Mouse (Mus musculus) gastrocnemius, adult 2 months (tissue): ENCODE measurements around the gene Sdhb. TPM values are rescaled to one million over a fixed set of nuclear protein-coding genes. Genes with fewer than 3 reads are reported as not detected.

ENCODE experiments used
- DNase-seq: peaks from one replicate; pipeline ENCODE4 v3.0.0; 2022
- H3K27ac ChIP-seq: fragments of 200-600 bp; 2 replicates; pipeline ENCODE4 v1.8.1; 2022; ENCODE audit warnings: mild to moderate bottlenecking
- H3K4me3 ChIP-seq: fragments of 200-600 bp; 2 replicates; pipeline ENCODE4 v1.8.1; 2022; ENCODE audit warnings: mild to moderate bottlenecking, moderate library complexity
- CTCF ChIP-seq: fragments of 200-600 bp; IDR thresholded peaks from 2 replicates; pipeline ENCODE4 v1.8.1; 2022; ENCODE audit warnings: antibody characterized with exemption, mild to moderate bottlenecking, moderate library complexity
- intact Hi-C: fragments of 180-260 bp; cut with DNase I; formaldehyde crosslinking; loops from one replicate; pipeline ENCODE4 v1.15.1; 2025
- total RNA-seq, 2 experiments: library from RNA; stranded (reverse); gene quantifications; 2 replicates each; pipeline ENCODE4 v1.2.3; 2021

The Sdhb gene
- total RNA-seq, 2 experiments from 2014 or later = 483 to 898 TPM

DNA sequence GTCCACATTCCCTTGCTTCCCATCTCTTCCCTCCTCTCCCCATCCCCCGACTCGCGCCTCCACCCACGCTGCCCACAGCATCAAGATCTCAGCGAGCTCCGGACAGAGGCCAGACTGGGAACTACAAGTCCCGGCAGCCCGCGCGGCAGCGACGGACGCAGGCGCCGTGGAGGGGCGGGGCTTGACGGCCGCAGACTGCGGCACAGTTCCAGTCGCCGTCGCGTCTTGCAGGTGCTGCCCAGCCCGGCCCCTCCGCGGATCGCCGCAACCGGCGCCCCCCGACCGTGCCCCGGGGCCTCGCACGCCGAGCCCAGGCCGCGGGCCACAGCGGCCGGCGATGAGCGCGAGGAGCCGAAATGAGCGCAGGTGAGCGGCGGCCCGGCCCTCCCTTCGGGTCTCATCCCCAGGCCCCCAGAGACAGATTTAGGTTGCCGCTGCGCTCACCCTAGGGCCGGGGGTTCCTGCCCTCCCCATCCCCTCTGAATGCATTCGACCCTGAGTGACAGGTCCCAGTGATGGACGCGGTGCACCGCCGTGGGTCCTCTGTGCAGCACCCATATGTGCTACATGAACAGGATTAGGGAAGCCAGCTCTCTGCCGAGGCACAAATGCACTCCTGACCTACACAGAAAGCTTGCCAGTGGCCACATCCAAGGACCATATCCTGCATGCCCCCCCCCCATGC lies 25.9 kb downstream of the Sdhb start, which contains the start of gene Atp13a2:
Gene Atp13a2, plus strand, starts transcription at position 163 of the 685 bp plus-strand sequence.
- intact Hi-C loops = no loop called here
- H3K4me3 ChIP-seq = peak within 1 kb of the TSS; percentile 98
- H3K27ac ChIP-seq = peak within 1 kb of the TSS; percentile 90
- TF ChIP-seq CTCF = no peak
- DNase-seq = peak; percentile 95

DNA sequence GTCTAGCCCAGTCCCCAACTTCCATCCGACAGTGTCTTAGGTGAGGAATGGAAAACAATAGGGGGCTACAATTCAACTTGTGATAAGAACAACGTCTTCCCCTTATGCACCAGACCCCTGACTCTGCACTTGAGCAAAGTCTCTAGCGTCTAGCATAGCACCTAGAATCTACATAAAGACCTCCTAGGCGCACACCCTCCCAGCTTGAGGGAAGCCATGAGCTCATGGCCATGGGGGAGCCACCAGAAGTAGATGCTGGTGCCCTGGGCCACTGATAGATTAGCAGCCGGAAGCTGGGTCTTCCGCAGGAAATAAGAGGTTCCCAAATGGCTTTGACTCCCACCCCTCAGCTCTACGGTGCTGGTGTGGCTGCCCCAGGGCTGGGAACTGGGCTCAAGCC lies 26.5 kb downstream of the Sdhb start:
- DNase-seq = no peak
- H3K27ac ChIP-seq = peak overlapping the region; percentile 90
- peak overlapping the region; percentile 98 for H3K4me3 ChIP-seq
- intact Hi-C loops = no loop called here
- TF ChIP-seq CTCF = no peak

DNA sequence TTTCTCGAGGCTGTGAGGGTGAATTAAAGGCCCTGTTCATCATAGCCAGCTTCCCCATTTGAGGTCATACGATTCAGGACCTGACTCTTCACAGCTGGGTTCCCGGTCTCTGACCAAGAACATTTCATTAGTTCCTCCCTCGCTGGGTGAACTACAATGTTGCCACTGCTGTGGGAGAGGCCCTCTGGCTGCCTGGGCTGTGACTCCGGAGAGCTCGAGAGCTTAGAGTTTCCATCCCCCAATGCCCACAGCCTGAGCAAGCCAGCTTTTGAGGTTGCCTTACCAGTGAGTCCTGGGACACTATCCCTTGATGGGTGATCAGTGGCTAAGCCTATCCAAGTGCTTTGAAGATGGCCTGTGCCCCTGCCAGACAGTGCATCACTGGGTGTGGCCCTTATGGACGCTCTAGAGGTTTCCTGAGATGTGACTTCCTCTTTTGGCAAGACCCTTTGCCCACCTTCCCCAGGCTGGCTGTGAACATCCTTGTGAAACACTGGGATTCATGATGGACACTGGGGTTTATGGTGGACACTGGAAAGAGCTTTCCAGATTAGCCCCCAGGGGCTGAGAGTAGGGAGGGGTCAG lies 27.8 kb downstream of the Sdhb start:
- H3K27ac ChIP-seq = no peak overlapping the region; the same call in 1 of the 2 replicates
- DNase-seq = no peak
- intact Hi-C loops = no loop called here
- no peak for TF ChIP-seq CTCF
- no peak overlapping the region for H3K4me3 ChIP-seq

DNA sequence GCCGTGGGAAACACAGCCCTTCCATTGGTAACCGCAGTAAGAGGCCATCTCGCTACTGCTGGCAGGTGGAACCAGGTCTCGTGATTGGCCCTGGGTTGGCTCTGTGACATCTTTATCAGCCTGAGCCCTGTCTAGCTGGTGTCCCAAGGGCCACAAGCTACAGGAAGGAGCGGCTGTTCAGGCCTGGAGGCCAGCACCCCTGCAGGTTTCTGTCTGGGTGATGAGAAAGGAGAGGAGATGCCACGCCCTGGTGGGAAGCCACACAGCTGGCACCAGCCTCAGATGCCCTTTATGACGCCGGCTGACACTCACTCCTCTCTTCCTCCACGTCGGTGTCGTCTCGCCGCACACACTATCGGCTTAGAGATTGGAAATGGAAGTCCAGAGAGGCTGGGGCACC lies 28.4 kb downstream of the Sdhb start:
- intact Hi-C loops = no loop called here
- Histone ChIP-seq H3K27ac (no peak overlapping the region; the same call in 1 of the 2 replicates), H3K4me3 (no peak overlapping the region)
- no peak for TF ChIP-seq CTCF
- no peak for DNase-seq

DNA sequence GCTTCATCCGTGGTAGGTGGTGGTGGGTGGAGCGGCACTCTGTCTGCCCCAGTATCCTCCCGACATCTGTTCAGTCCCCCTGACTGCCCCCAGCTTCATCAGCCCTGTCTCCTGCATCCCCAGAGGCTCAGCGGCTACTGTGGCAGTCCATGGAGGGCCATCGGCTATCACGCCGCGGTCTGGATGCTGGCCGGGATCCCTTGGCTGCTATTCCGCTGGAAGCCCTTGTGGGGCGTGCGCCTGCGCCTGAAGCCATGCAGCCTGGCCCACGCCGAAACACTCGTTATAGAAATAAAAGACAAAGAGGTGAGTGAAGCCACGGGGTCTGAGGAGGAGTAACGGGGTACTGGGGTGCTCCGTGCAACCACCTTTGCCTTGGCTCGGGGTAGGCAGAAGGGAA lies 31.2 kb downstream of the Sdhb start:
- no peak for TF ChIP-seq CTCF
- Histone ChIP-seq H3K27ac (no peak overlapping the region), H3K4me3 (no peak overlapping the region)
- peak; percentile 22 for DNase-seq
- intact Hi-C loops = no loop called here

GRCm38 (mm10) chr4:140993846-140994245 lies 32.8 kb downstream of the Sdhb start:
- no peak for TF ChIP-seq CTCF
- intact Hi-C loops = no loop called here
- Histone ChIP-seq H3K27ac (no peak overlapping the region), H3K4me3 (no peak overlapping the region)
- DNase-seq = no peak

DNA sequence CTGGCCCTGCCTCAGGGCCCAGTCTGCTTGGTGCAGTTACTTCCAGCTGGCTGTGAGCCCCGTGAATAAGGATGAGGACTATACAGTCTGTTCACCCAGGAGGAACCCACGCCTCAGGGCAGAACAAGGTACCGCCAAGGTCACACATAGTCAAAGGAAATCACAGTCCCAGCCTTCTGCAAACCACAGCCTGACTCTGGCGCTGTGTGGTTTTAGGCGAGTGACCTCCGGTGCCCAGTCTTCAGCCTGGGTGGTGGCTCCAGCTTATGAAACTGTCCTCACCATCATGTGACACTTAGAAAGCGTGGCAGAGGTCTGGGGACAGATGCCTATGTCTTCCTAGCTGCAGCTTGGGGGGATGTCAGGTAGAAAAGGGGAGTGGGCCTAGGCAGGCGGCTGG lies 34.8 kb downstream of the Sdhb start:
- TF ChIP-seq CTCF = no peak
- intact Hi-C loops = no loop called here
- H3K27ac ChIP-seq = no peak overlapping the region
- no peak overlapping the region for H3K4me3 ChIP-seq
- no peak for DNase-seq

GRCm38 (mm10) chr4:140996812-140997211 lies 35.8 kb downstream of the Sdhb start:
- intact Hi-C loops = no loop called here
- H3K27ac ChIP-seq = no peak overlapping the region
- TF ChIP-seq CTCF = no peak
- DNase-seq = no peak
- no peak overlapping the region for H3K4me3 ChIP-seq

DNA sequence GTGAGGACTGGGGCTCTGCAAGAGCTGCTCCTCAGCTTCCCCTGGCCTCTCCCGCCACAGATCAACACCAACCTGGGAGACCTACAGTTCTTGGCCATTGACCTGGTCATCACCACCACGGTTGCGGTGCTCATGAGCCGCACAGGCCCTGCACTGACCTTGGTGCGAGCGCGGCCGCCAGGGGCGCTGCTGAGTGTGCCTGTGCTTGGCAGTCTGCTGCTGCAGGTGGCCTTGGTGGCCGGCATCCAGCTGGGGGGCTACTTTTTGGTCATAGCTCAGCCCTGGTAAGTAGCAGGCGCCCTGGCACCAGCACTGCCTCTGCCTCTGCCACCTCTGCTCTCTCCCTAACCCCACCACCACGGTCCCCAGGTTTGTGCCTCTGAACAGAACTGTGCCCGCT lies 45.0 kb downstream of the Sdhb start:
- peak; percentile 66 for DNase-seq
- intact Hi-C loops = no loop called here
- Histone ChIP-seq H3K4me3 (no peak overlapping the region), H3K27ac (no peak overlapping the region)
- TF ChIP-seq CTCF = peak; percentile 58

GRCm38 (mm10) chr4:141008028-141008427 lies 47.0 kb downstream of the Sdhb start:
- TF ChIP-seq CTCF = no peak
- H3K27ac ChIP-seq = peak overlapping the region; percentile 51
- no peak overlapping the region for H3K4me3 ChIP-seq
- intact Hi-C loops = no loop called here
- peak; percentile 83 for DNase-seq

- peak within 1 kb of the TSS; percentile 74 for H3K4me3 ChIP-seq
- no peak for DNase-seq
- TF ChIP-seq CTCF = no peak
- intact Hi-C loops = no loop called here
- peak within 1 kb of the TSS; percentile 79 for H3K27ac ChIP-seq
Measured at GRCm38 (mm10) chr4:141010118-141010517, 49.1 kb downstream of the Sdhb start, which contains the start of gene Mfap2. Gene Mfap2, plus strand, starts transcription at chr4:141010418.

DNA sequence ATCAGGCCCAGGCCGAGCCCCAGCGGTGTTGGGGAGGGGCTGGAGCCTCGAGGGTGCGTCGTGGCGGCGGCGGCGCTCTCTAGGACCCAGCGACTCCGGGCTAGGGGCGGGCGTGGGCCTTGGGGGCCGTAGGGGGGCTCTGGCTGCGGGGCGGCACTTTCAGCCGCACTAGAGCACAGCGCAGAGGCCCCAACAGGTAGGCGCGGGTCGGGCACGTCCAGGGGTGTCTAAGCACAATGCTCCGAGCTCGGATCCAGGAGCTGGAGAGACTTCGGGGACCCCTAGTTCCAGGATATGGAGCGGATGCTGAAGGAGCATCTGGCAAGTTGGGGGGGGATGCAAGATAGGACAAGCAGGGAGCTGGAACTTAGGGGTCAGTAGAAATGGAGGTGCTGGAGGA lies 49.5 kb downstream of the Sdhb start:
- intact Hi-C loops = no loop called here
- peak; percentile 52 for DNase-seq
- Histone ChIP-seq H3K4me3 (peak overlapping the region; percentile 74), H3K27ac (peak overlapping the region; percentile 79)
- TF ChIP-seq CTCF = no peak

GRCm38 (mm10) chr4:141010941-141011429 lies 50.0 kb downstream of the Sdhb start:
- no peak for TF ChIP-seq CTCF
- H3K27ac ChIP-seq = peak overlapping the region; percentile 79
- intact Hi-C loops = no loop called here
- no peak for DNase-seq
- H3K4me3 ChIP-seq = peak overlapping the region; percentile 74
